Mouse (Mus musculus): Measurements from ENCODE around the gene Cbr3.

GRCm38 (mm10) chr16:93739251-93739650, 56.2 kb downstream of the Cbr3 start:
- TF ChIP-seq CTCF (conservative IDR thresholded peaks at IDR 0.05; ENCODE audit: low read length) (no peak), POU5F1 (IDR thresholded peaks at IDR 0.05; ENCODE audit: borderline replicate concordance, low read length) (no peak), NANOG (IDR thresholded peaks at IDR 0.05; ENCODE audit: borderline replicate concordance, low read length) (no peak)

All from E14TG2a.4 (cell line).